Mouse (Mus musculus): ENCODE measurements around the gene Gm20388. TPM values are rescaled to one million over a fixed set of nuclear protein-coding genes. Genes with fewer than 3 reads are reported as not detected.

Gm20388 gene
- total and polyA plus RNA-seq, 3 experiments, result 0.02 to 0.05 TPM; not detected in 1

DNA sequence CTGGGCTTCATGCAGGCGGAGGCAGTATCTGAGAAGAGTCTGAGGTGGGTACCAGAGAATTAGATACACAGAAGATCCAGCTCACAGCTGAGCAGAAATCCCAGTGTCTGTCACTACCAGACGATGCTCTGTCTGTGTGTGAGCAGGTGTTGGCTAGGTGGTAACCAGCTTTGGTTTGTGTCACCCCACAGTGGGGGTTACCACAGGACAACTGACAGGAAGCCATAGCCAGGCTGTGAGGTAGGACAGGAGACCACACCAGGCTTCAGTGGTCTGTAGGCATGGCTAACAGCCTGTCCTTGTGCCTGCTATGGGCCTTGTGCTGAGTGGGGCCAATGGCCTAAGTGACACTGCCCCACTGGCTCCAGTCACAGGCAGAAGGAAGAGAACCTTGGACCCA lies 2204.2 kb downstream of the Gm20388 start:
- H3K4me1 ChIP-seq (ENCODE audit: insufficient read depth, low read depth, low read length), result no peaks in the 10 kb centered on the region; the same call in 1 of the 2 replicates
- TF ChIP-seq TAL1 (conservative IDR thresholded peaks at IDR 0.05; ENCODE audit: low read depth, low read length), result no peak
- no peak for TF ChIP-seq GATA2 (IDR thresholded peaks at IDR 0.05; ENCODE audit: borderline replicate concordance, low read depth, low read length)
- TF ChIP-seq CTCF (IDR thresholded peaks at IDR 0.05; ENCODE audit: low read depth, low read length), result no peak
- no peak for TF ChIP-seq POLR2AphosphoS5 (IDR thresholded peaks at IDR 0.05; ENCODE audit: insufficient replicate concordance, low read depth, low read length)
- no peak for TF ChIP-seq GATA1 (IDR thresholded peaks at IDR 0.05; ENCODE audit: borderline replicate concordance, low read length)
- no peak overlapping the region for H3K4me3 ChIP-seq (ENCODE audit: low read depth, low read length)
- H3K9me3 ChIP-seq (replicated peaks), result no peaks in the 10 kb centered on the region
- H3K36me3 ChIP-seq (replicated peaks), result no peaks in the 10 kb centered on the region
- DNase-seq (ENCODE audit: low spot score) (no peak), ATAC-seq (ENCODE audit: extremely low read depth, insufficient number of reproducible peaks, low FRiP score, poor library complexity, severe bottlenecking) (no peak)
- H3K27me3 ChIP-seq (ENCODE audit: insufficient read depth, low read length), result peaks cover 48% of the 10 kb centered on the region

DNA sequence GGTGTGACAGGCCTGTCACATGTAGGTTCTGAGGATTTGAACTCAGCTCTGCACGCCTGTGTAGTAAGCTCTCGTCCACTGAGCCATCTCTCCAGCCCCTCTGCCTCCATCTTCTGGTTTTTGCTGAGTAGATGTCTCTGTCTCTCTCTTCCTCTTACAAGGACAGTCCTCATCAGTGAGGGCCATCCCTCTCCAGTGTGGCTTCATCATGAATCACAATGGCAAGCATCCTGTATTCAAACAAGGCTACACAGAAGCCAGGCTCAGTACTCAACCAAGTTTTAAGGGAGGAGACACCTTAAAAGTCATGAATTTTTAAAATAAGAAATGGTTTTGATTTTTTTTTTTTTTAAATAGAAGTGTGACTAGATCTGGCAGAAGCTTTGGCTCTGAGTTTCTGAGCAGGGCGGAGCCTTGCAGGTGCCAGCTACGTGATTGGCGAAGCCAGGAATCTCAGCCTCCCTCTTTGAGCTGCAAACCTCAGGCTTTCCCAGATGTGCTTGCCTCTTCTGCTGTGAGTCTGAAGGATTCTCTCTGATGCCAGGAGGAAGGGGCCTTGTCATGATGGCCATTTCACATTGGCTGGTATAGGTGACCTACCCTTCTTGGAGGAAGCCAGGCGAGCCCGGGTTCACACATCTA lies 2206.2 kb downstream of the Gm20388 start:
- H3K27me3 ChIP-seq (ENCODE audit: insufficient read depth, low read length), result peaks cover 35% of the 10 kb centered on the region
- ATAC-seq (ENCODE audit: extremely low read depth, insufficient number of reproducible peaks, low FRiP score, poor library complexity, severe bottlenecking), result no peak
- no peak for TF ChIP-seq TAL1 (conservative IDR thresholded peaks at IDR 0.05; ENCODE audit: low read depth, low read length)
- TF ChIP-seq POLR2AphosphoS5 (IDR thresholded peaks at IDR 0.05; ENCODE audit: insufficient replicate concordance, low read depth, low read length), result no peak
- TF ChIP-seq CTCF (IDR thresholded peaks at IDR 0.05; ENCODE audit: low read depth, low read length), result no peak
- no peak for TF ChIP-seq GATA2 (IDR thresholded peaks at IDR 0.05; ENCODE audit: borderline replicate concordance, low read depth, low read length)
- no peak for TF ChIP-seq GATA1 (IDR thresholded peaks at IDR 0.05; ENCODE audit: borderline replicate concordance, low read length)
- H3K4me1 ChIP-seq (ENCODE audit: insufficient read depth, low read depth, low read length), result no peaks in the 10 kb centered on the region; the same call in 1 of the 2 replicates
- H3K9me3 ChIP-seq (replicated peaks), result no peaks in the 10 kb centered on the region
- no peak for DNase-seq (ENCODE audit: low spot score)
- no peak overlapping the region for H3K4me3 ChIP-seq (ENCODE audit: low read depth, low read length)
- no peaks in the 10 kb centered on the region for H3K36me3 ChIP-seq (replicated peaks)

DNA sequence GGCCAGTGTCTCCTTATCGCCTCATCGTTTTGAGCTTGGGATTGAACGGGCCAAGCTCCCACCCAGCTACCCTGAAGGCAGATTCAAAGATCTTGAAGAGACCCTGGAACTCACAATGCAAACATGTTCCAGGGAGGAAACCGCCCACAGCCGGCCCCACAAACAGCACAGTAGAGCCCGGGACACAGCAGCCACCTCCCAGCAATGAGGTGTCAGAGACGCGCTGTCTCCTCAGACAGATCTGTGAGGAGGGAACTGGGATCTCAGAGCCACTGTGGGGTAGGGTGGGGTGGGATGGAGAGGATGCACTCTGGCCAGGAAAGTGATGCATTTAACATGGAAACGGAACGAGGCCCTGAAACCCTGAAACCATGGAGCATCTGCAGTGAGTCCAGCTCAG lies 2207.5 kb downstream of the Gm20388 start:
- Histone ChIP-seq H3K27me3 (ENCODE audit: insufficient read depth, low read length) (peaks cover 28% of the 10 kb centered on the region), H3K4me1 (ENCODE audit: insufficient read depth, low read depth, low read length) (no peaks in the 10 kb centered on the region; the same call in 1 of the 2 replicates), H3K4me3 (ENCODE audit: low read depth, low read length) (no peak overlapping the region), H3K36me3 (replicated peaks) (no peaks in the 10 kb centered on the region), H3K9me3 (replicated peaks) (no peaks in the 10 kb centered on the region)
- TF ChIP-seq GATA2 (IDR thresholded peaks at IDR 0.05; ENCODE audit: borderline replicate concordance, low read depth, low read length) (no peak), GATA1 (IDR thresholded peaks at IDR 0.05; ENCODE audit: borderline replicate concordance, low read length) (no peak), TAL1 (conservative IDR thresholded peaks at IDR 0.05; ENCODE audit: low read depth, low read length) (no peak), CTCF (IDR thresholded peaks at IDR 0.05; ENCODE audit: low read depth, low read length) (no peak), POLR2AphosphoS5 (IDR thresholded peaks at IDR 0.05; ENCODE audit: insufficient replicate concordance, low read depth, low read length) (no peak)
- no peak for DNase-seq (ENCODE audit: low spot score)
- no peak for ATAC-seq (ENCODE audit: extremely low read depth, insufficient number of reproducible peaks, low FRiP score, poor library complexity, severe bottlenecking)

DNA sequence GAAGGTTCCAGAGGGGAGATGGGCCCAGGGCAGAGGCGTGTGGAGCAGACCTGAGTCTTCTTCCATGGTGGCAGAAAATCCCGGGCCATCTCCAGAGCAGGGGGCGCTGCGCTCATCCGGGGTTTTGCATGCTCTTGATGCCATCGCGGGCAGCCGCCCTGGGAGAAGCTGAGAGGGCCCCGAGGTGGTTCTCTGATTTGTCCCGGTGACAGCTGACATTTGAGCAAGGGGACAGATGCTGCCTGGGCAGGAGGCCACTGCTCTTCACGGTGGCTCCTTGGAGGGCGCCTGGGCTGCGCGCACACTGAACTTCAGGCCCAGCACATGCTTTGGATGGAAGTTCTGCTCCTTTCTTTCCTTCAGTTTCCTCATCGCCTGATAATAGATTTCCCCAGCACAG lies 2207.9 kb downstream of the Gm20388 start:
- TF ChIP-seq TAL1 (conservative IDR thresholded peaks at IDR 0.05; ENCODE audit: low read depth, low read length) (no peak), GATA1 (IDR thresholded peaks at IDR 0.05; ENCODE audit: borderline replicate concordance, low read length) (no peak)
- no peaks in the 10 kb centered on the region; the same call in 1 of the 2 replicates for H3K4me1 ChIP-seq (ENCODE audit: insufficient read depth, low read depth, low read length)
- H3K9me3 ChIP-seq (replicated peaks), result 0 out of 2 replicates have a peak, but pooled peaks cover under 1% of the 10 kb centered on the region
- H3K27me3 ChIP-seq (ENCODE audit: insufficient read depth, low read length), result peaks cover 26% of the 10 kb centered on the region
- DNase-seq (ENCODE audit: low spot score) (no peak), ATAC-seq (ENCODE audit: extremely low read depth, insufficient number of reproducible peaks, low FRiP score, poor library complexity, severe bottlenecking) (no peak)
- no peaks in the 10 kb centered on the region for H3K36me3 ChIP-seq (replicated peaks)
- no peak overlapping the region for H3K4me3 ChIP-seq (ENCODE audit: low read depth, low read length)

DNA sequence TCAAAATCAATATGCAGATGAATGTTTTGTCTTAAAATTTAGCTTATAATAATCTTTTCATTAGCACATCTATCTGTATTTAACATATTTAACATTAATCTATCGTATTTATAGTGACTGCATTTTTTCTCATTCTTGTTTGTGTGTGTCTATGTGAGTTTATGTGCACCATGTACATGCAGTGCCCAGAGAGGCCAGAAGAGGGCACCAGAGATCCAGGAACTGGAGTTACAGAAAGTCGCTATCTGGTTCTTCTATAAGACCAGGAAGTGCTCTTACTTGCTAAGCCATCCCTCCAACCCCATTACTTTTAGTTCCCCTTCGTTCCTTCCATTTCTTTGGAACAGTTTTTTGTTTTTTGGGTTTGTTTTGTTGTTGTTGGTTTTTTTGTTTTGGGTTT lies 2213.7 kb downstream of the Gm20388 start:
- no peaks in the 10 kb centered on the region for H3K36me3 ChIP-seq (replicated peaks)
- H3K4me1 ChIP-seq (ENCODE audit: insufficient read depth, low read depth, low read length), result no peaks in the 10 kb centered on the region
- no peak for ATAC-seq (ENCODE audit: extremely low read depth, insufficient number of reproducible peaks, low FRiP score, poor library complexity, severe bottlenecking)
- peaks cover 9% of the 10 kb centered on the region for H3K9me3 ChIP-seq (replicated peaks)
- no peak for TF ChIP-seq GATA2 (IDR thresholded peaks at IDR 0.05; ENCODE audit: borderline replicate concordance, low read depth, low read length)
- no peak for TF ChIP-seq GATA1 (IDR thresholded peaks at IDR 0.05; ENCODE audit: borderline replicate concordance, low read length)
- TF ChIP-seq POLR2AphosphoS5 (IDR thresholded peaks at IDR 0.05; ENCODE audit: insufficient replicate concordance, low read depth, low read length), result no peak
- no peak for TF ChIP-seq TAL1 (conservative IDR thresholded peaks at IDR 0.05; ENCODE audit: low read depth, low read length)
- TF ChIP-seq CTCF (IDR thresholded peaks at IDR 0.05; ENCODE audit: low read depth, low read length), result no peak
- H3K4me3 ChIP-seq (ENCODE audit: low read depth, low read length), result no peak overlapping the region
- DNase-seq (ENCODE audit: low spot score), result no peak
- H3K27me3 ChIP-seq (ENCODE audit: insufficient read depth, low read length), result peaks cover 23% of the 10 kb centered on the region

DNA sequence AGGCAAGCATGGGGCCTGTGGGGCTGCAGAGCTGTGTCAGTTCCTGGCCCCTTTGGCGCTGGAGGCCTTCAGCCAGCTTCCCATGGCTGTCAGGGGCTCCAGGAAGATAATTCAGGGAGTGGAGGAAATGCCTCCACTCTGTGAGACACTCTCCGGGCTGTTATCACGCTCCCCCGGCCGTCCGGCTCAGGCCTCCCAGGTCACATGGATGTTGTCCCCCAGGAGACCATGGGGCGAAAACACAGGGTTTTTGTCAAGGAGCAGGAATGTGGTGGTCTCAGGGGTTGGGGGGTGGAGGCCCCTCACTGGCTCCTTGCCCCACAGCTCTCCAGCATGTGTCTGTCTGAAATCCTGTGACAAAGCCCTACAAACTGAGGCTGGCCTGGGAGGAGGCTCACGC lies 2216.0 kb downstream of the Gm20388 start:
- DNase-seq (ENCODE audit: low spot score) (no peak), ATAC-seq (ENCODE audit: extremely low read depth, insufficient number of reproducible peaks, low FRiP score, poor library complexity, severe bottlenecking) (no peak)
- Histone ChIP-seq H3K36me3 (replicated peaks) (no peaks in the 10 kb centered on the region), H3K4me3 (ENCODE audit: low read depth, low read length) (no peak overlapping the region), H3K27me3 (ENCODE audit: insufficient read depth, low read length) (peaks cover 25% of the 10 kb centered on the region), H3K9me3 (replicated peaks) (peaks cover 9% of the 10 kb centered on the region), H3K4me1 (ENCODE audit: insufficient read depth, low read depth, low read length) (no peaks in the 10 kb centered on the region)
- TF ChIP-seq CTCF (IDR thresholded peaks at IDR 0.05; ENCODE audit: low read depth, low read length), result no peak
- no peak for TF ChIP-seq GATA1 (IDR thresholded peaks at IDR 0.05; ENCODE audit: borderline replicate concordance, low read length)
- TF ChIP-seq GATA2 (IDR thresholded peaks at IDR 0.05; ENCODE audit: borderline replicate concordance, low read depth, low read length), result no peak
- TF ChIP-seq POLR2AphosphoS5 (IDR thresholded peaks at IDR 0.05; ENCODE audit: insufficient replicate concordance, low read depth, low read length), result no peak
- no peak for TF ChIP-seq TAL1 (conservative IDR thresholded peaks at IDR 0.05; ENCODE audit: low read depth, low read length)

Measured in G1E (cell line).